Mouse (Mus musculus) inflammation-experienced regulatory T-cells, adult 6 months (primary cell): ENCODE measurements around the gene Msl2. TPM values are rescaled to one million over a fixed set of nuclear protein-coding genes. Genes with fewer than 3 reads are reported as not detected.

Source experiments
- polyA plus RNA-seq, 3 experiments: library from polyadenylated mRNA; unstranded; fragments of 100-300 nt; shearing (Covaris generic); gene quantifications; one replicate each; pipeline ENCODE4 v1.2.1; 2017

The Msl2 gene
- polyA plus RNA-seq, 3 experiments from 2014 or later: 10.5 to 12.3 (median 11.7) TPM

Other genes starting within 250 kb of the Msl2 start
- gene Pccb, start 39.2 kb upstream of the Msl2 start, polyA plus RNA-seq: 1 to 10 TPM; 5.1 to 8.3 (median 8.1) TPM
- gene Ppp2r3a, start 177.7 kb downstream of the Msl2 start, polyA plus RNA-seq: 1 to 10 TPM; 1.3 to 1.8 (median 1.6) TPM